Mouse (Mus musculus): ENCODE data around the gene Wiz.

DNA sequence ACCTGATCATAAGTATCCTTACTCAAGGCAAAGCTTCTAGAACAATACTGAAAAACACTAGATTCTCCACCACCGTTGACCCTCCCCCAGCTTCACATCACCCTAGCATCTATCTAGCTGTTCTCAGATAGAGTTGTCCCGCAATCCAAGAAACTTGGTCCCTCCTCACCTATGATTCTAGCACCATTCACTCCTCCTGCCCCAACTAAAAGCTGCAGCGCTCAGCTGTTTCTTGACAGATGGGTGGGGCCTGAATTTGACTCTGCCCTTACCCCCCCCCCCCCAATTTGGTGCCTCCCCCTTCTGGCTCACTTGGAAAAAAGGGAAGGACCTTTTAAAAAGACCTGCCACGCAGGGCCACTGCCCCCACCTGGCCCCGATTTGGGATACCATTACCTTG lies 24.4 kb downstream of the Wiz start:
- no peak for TF ChIP-seq POLR2A (IDR thresholded peaks at IDR 0.05; ENCODE audit: borderline replicate concordance, insufficient read depth, low read length)
- TF ChIP-seq CTCF (IDR thresholded peaks at IDR 0.05; ENCODE audit: borderline replicate concordance, insufficient read depth, low read depth, low read length) = no peak
